Mouse (Mus musculus): ENCODE measurements around the gene Hnrnpr.

- no peak for TF ChIP-seq ZC3H11A (IDR thresholded peaks at IDR 0.05; ENCODE audit: borderline replicate concordance, low read depth, low read length)
- TF ChIP-seq HCFC1 (IDR thresholded peaks at IDR 0.05; ENCODE audit: borderline replicate concordance, insufficient read depth, low read length) = no peak
Measured at GRCm38 (mm10) chr4:136387261-136387660, 76.5 kb downstream of the Hnrnpr start.
